Mouse (Mus musculus) monocyte, adult 5-6 weeks (primary cell): ENCODE measurements at regions not wholly inside any gene's neighbourhood (a gene's known extent, or its start where the extent isn't known, plus 50 kb on each side); places are given as distances from the start of the nearest gene placed in this dataset.
"Not testable (repeated sequence)": the region's sequence is repeated elsewhere in the genome, so short reads cannot be mapped to it uniquely, and the experiment has no call there.

ENCODE experiments used
- ATAC-seq: fragments of 153-309, 156-312 bp; replicated peaks from 2 replicates; pipeline ENCODE4 v1.8.0; 2017; ENCODE audit warnings: mild to moderate bottlenecking; ENCODE audit not compliant: low TSS enrichment, insufficient number of reproducible peaks, severe bottlenecking, poor library complexity, low FRiP score

GRCm38 (mm10) chr17:79538789-79539188 lies 72.9 kb upstream of the Rmdn2 start:
- no peak for ATAC-seq

GRCm38 (mm10) chr17:79540038-79540437 lies 71.6 kb upstream of the Rmdn2 start:
- no peak for ATAC-seq

- ATAC-seq: no peak
Measured at GRCm38 (mm10) chr17:79540511-79540910, 71.2 kb upstream of the Rmdn2 start.

GRCm38 (mm10) chr17:79543907-79544522 lies 67.6 kb upstream of the Rmdn2 start:
- no peak for ATAC-seq

- ATAC-seq: no peak
Measured at GRCm38 (mm10) chr17:79545878-79546277, 65.8 kb upstream of the Rmdn2 start.

GRCm38 (mm10) chr17:79547075-79547474 lies 64.6 kb upstream of the Rmdn2 start:
- no peak for ATAC-seq

GRCm38 (mm10) chr17:79547524-79547923 lies 64.1 kb upstream of the Rmdn2 start:
- no peak for ATAC-seq

GRCm38 (mm10) chr17:79550409-79550808 lies 61.3 kb upstream of the Rmdn2 start:
- not testable (repeated sequence) for ATAC-seq

GRCm38 (mm10) chr17:79553850-79554249 lies 57.8 kb upstream of the Rmdn2 start:
- no peak for ATAC-seq

GRCm38 (mm10) chr17:79555593-79555992 lies 56.1 kb upstream of the Rmdn2 start:
- ATAC-seq: no peak
